Mouse (Mus musculus): ENCODE results near the gene Rnf157. TPM values are rescaled to one million over a fixed set of nuclear protein-coding genes. Genes with fewer than 3 reads are reported as not detected.
"Not testable (repeated sequence)": the region's sequence is repeated elsewhere in the genome, so short reads cannot be mapped to it uniquely, and the experiment has no call there.

The Rnf157 gene
- polyA plus RNA-seq, 1 experiment from 2014 or later = 5.2 TPM

GRCm38 (mm10) chr11:116394769-116395168, 18.1 kb downstream of the Rnf157 start:
- H3K9ac ChIP-seq (ENCODE audit: low read length) = peak overlapping the region; percentile 4; the same call in 1 of the 2 replicates
- WGBS = 71% methylated on average over 4 of the region's 4 CpGs
- H3K36me3 ChIP-seq (ENCODE audit: control insufficient read depth, insufficient read depth, low read length) = no peaks in the 10 kb centered on the region
- H3K27me3 ChIP-seq (ENCODE audit: control insufficient read depth, insufficient read depth, low read length) = no peaks in the 10 kb centered on the region
- no peak overlapping the region for H3K4me2 ChIP-seq (ENCODE audit: low read depth, low read length)
- ATAC-seq (ENCODE audit: insufficient read depth, low FRiP score) = no peak
- H3K4me1 ChIP-seq (ENCODE audit: control insufficient read depth, insufficient read depth, low read length) = 0 out of 2 replicates have a peak, but pooled peaks cover 3% of the 10 kb centered on the region
- no peak overlapping the region for H3K4me3 ChIP-seq (replicated peaks; ENCODE audit: low read length)
- H3K27ac ChIP-seq (ENCODE audit: low read length) = no peak overlapping the region
- H3K9me3 ChIP-seq (replicated peaks; ENCODE audit: control insufficient read depth, low read length) = no peaks in the 10 kb centered on the region

- peaks cover 13% of the 10 kb centered on the region for H3K4me1 ChIP-seq (ENCODE audit: control insufficient read depth, insufficient read depth, low read length)
- H3K27ac ChIP-seq (ENCODE audit: low read length) = peak overlapping the region; percentile 42; the same call in 1 of the 2 replicates
- peak overlapping the region; percentile 17 for H3K4me3 ChIP-seq (replicated peaks; ENCODE audit: low read length)
- H3K27me3 ChIP-seq (ENCODE audit: control insufficient read depth, insufficient read depth, low read length) = no peaks in the 10 kb centered on the region
- no peaks in the 10 kb centered on the region for H3K36me3 ChIP-seq (ENCODE audit: control insufficient read depth, insufficient read depth, low read length)
- peak overlapping the region; percentile 31; the same call in 1 of the 2 replicates for H3K9ac ChIP-seq (ENCODE audit: low read length)
- WGBS = 59% methylated on average over 14 of the region's 14 CpGs
- peak; percentile 64; the same call in 1 of the 2 replicates for ATAC-seq (ENCODE audit: insufficient read depth, low FRiP score)
- peak overlapping the region; percentile 29; the same call in 1 of the 2 replicates for H3K4me2 ChIP-seq (ENCODE audit: low read depth, low read length)
- H3K9me3 ChIP-seq (replicated peaks; ENCODE audit: control insufficient read depth, low read length) = no peaks in the 10 kb centered on the region
Observed at GRCm38 (mm10) chr11:116388841-116389480, 23.9 kb downstream of the Rnf157 start.

- H3K4me3 ChIP-seq (replicated peaks; ENCODE audit: low read length) = peak overlapping the region; percentile 21
- H3K4me1 ChIP-seq (ENCODE audit: control insufficient read depth, insufficient read depth, low read length) = peaks cover 13% of the 10 kb centered on the region
- H3K36me3 ChIP-seq (ENCODE audit: control insufficient read depth, insufficient read depth, low read length) = no peaks in the 10 kb centered on the region
- 21% methylated on average over 13 of the region's 16 CpGs for WGBS
- H3K27ac ChIP-seq (ENCODE audit: low read length) = peak overlapping the region; percentile 72
- H3K9ac ChIP-seq (ENCODE audit: low read length) = peak overlapping the region; percentile 55
- no peaks in the 10 kb centered on the region for H3K9me3 ChIP-seq (replicated peaks; ENCODE audit: control insufficient read depth, low read length)
- ATAC-seq (ENCODE audit: insufficient read depth, low FRiP score) = peak; percentile 75; the same call in 1 of the 2 replicates
- H3K27me3 ChIP-seq (ENCODE audit: control insufficient read depth, insufficient read depth, low read length) = no peaks in the 10 kb centered on the region
- peak overlapping the region; percentile 42 for H3K4me2 ChIP-seq (ENCODE audit: low read depth, low read length)
Observed at GRCm38 (mm10) chr11:116387086-116388071, 25.5 kb downstream of the Rnf157 start.

GRCm38 (mm10) chr11:116385999-116386398, 26.8 kb downstream of the Rnf157 start:
- Histone ChIP-seq H3K4me1 (ENCODE audit: control insufficient read depth, insufficient read depth, low read length) (peaks cover 13% of the 10 kb centered on the region), H3K9me3 (replicated peaks; ENCODE audit: control insufficient read depth, low read length) (no peaks in the 10 kb centered on the region), H3K4me3 (replicated peaks; ENCODE audit: low read length) (no peak overlapping the region), H3K9ac (ENCODE audit: low read length) (no peak overlapping the region), H3K4me2 (ENCODE audit: low read depth, low read length) (no peak overlapping the region), H3K27me3 (ENCODE audit: control insufficient read depth, insufficient read depth, low read length) (no peaks in the 10 kb centered on the region), H3K27ac (ENCODE audit: low read length) (no peak overlapping the region), H3K36me3 (ENCODE audit: control insufficient read depth, insufficient read depth, low read length) (no peaks in the 10 kb centered on the region)
- WGBS = 56% methylated on average over 5 of the region's 5 CpGs
- no peak for ATAC-seq (ENCODE audit: insufficient read depth, low FRiP score)

GRCm38 (mm10) chr11:116384171-116384570, 28.7 kb downstream of the Rnf157 start:
- H3K9ac ChIP-seq (ENCODE audit: low read length) = no peak overlapping the region
- WGBS = 85% methylated on average over 11 of the region's 11 CpGs
- no peak for ATAC-seq (ENCODE audit: insufficient read depth, low FRiP score)

GRCm38 (mm10) chr11:116383070-116383469, 29.8 kb downstream of the Rnf157 start:
- not testable (repeated sequence) for H3K4me3 ChIP-seq (replicated peaks; ENCODE audit: low read length); H3K9me3 ChIP-seq (replicated peaks; ENCODE audit: control insufficient read depth, low read length); H3K9ac ChIP-seq (ENCODE audit: low read length); ATAC-seq (ENCODE audit: insufficient read depth, low FRiP score); H3K27ac ChIP-seq (ENCODE audit: low read length); H3K4me2 ChIP-seq (ENCODE audit: low read depth, low read length); H3K27me3 ChIP-seq (ENCODE audit: control insufficient read depth, insufficient read depth, low read length); H3K36me3 ChIP-seq (ENCODE audit: control insufficient read depth, insufficient read depth, low read length)
- H3K4me1 ChIP-seq (ENCODE audit: control insufficient read depth, insufficient read depth, low read length) = peaks cover 13% of the 10 kb centered on the region
- WGBS = 91% methylated on average over 5 of the region's 5 CpGs

More at GRCm38 (mm10) chr11:116384171-116384570, 28.7 kb downstream of the Rnf157 start:
- H3K36me3 ChIP-seq (ENCODE audit: control insufficient read depth, insufficient read depth, low read length) = no peaks in the 10 kb centered on the region
- no peak overlapping the region for H3K4me3 ChIP-seq (replicated peaks; ENCODE audit: low read length)
- H3K9me3 ChIP-seq (replicated peaks; ENCODE audit: control insufficient read depth, low read length) = no peaks in the 10 kb centered on the region
- no peak overlapping the region for H3K4me2 ChIP-seq (ENCODE audit: low read depth, low read length)
- no peak overlapping the region for H3K27ac ChIP-seq (ENCODE audit: low read length)
- peaks cover 13% of the 10 kb centered on the region for H3K4me1 ChIP-seq (ENCODE audit: control insufficient read depth, insufficient read depth, low read length)
- H3K27me3 ChIP-seq (ENCODE audit: control insufficient read depth, insufficient read depth, low read length) = no peaks in the 10 kb centered on the region

- Histone ChIP-seq H3K27ac (ENCODE audit: low read length) (no peak overlapping the region), H3K27me3 (ENCODE audit: control insufficient read depth, insufficient read depth, low read length) (no peaks in the 10 kb centered on the region), H3K4me2 (ENCODE audit: low read depth, low read length) (no peak overlapping the region), H3K9me3 (replicated peaks; ENCODE audit: control insufficient read depth, low read length) (no peaks in the 10 kb centered on the region), H3K4me3 (replicated peaks; ENCODE audit: low read length) (no peak overlapping the region), H3K4me1 (ENCODE audit: control insufficient read depth, insufficient read depth, low read length) (no peaks in the 10 kb centered on the region), H3K36me3 (ENCODE audit: control insufficient read depth, insufficient read depth, low read length) (no peaks in the 10 kb centered on the region), H3K9ac (ENCODE audit: low read length) (no peak overlapping the region)
- WGBS = 83% methylated on average over 7 of the region's 7 CpGs
- ATAC-seq (ENCODE audit: insufficient read depth, low FRiP score) = no peak
Observed at GRCm38 (mm10) chr11:116380767-116381166, 32.1 kb downstream of the Rnf157 start.

- H3K36me3 ChIP-seq (ENCODE audit: control insufficient read depth, insufficient read depth, low read length) = no peaks in the 10 kb centered on the region
- no peak overlapping the region for H3K9ac ChIP-seq (ENCODE audit: low read length)
- H3K27me3 ChIP-seq (ENCODE audit: control insufficient read depth, insufficient read depth, low read length) = no peaks in the 10 kb centered on the region
- no peak for ATAC-seq (ENCODE audit: insufficient read depth, low FRiP score)
- H3K27ac ChIP-seq (ENCODE audit: low read length) = no peak overlapping the region
- H3K4me3 ChIP-seq (replicated peaks; ENCODE audit: low read length) = no peak overlapping the region
- WGBS = 75% methylated on average over 6 of the region's 6 CpGs
- H3K4me1 ChIP-seq (ENCODE audit: control insufficient read depth, insufficient read depth, low read length) = no peaks in the 10 kb centered on the region
- H3K9me3 ChIP-seq (replicated peaks; ENCODE audit: control insufficient read depth, low read length) = no peaks in the 10 kb centered on the region
- no peak overlapping the region for H3K4me2 ChIP-seq (ENCODE audit: low read depth, low read length)
Observed at GRCm38 (mm10) chr11:116379530-116379929, 33.3 kb downstream of the Rnf157 start.
